Mouse (Mus musculus): ENCODE measurements at regions not wholly inside any gene's neighbourhood (a gene's known extent, or its start where the extent isn't known, plus 50 kb on each side); places are given as distances from the start of the nearest gene placed in this dataset.
A peak's percentile ranks its signal among the peaks of the same experiment; 100 is the strongest.

- no peak for DNase-seq
- WGBS = 88% methylated on average over 2 of the region's 2 CpGs
- no peaks in the 10 kb centered on the region for H3K27me3 ChIP-seq (replicated peaks; ENCODE audit: control insufficient read depth, insufficient read depth, low read length)
- no peak for TF ChIP-seq CTCF (conservative IDR thresholded peaks at IDR 0.05; ENCODE audit: insufficient read depth, insufficient read length, low read depth, low read length)
- no peak for TF ChIP-seq POLR2A (IDR thresholded peaks at IDR 0.05; ENCODE audit: low read depth, low read length)
- H3K4me1 ChIP-seq (ENCODE audit: control insufficient read depth, insufficient read depth, low read length) = no peaks in the 10 kb centered on the region
- H3K4me3 ChIP-seq (ENCODE audit: insufficient read depth, low read depth, low read length) = no peak overlapping the region
- no peak overlapping the region for H3K27ac ChIP-seq (ENCODE audit: insufficient read depth, low read depth, low read length)
- no peaks in the 10 kb centered on the region for H3K36me3 ChIP-seq (ENCODE audit: control insufficient read depth, insufficient read depth, low read length)
Measured at GRCm38 (mm10) chr8:35877581-35877980, 112.0 kb downstream of the Gm19410 start.

- TF ChIP-seq POLR2A (IDR thresholded peaks at IDR 0.05; ENCODE audit: low read depth, low read length) = no peak
- TF ChIP-seq CTCF (conservative IDR thresholded peaks at IDR 0.05; ENCODE audit: insufficient read depth, insufficient read length, low read depth, low read length) = no peak
- WGBS = 44% methylated on average over 5 of the region's 5 CpGs
- no peak overlapping the region for H3K27ac ChIP-seq (ENCODE audit: insufficient read depth, low read depth, low read length)
- no peaks in the 10 kb centered on the region for H3K4me1 ChIP-seq (ENCODE audit: control insufficient read depth, insufficient read depth, low read length)
- DNase-seq = peak; percentile 41
- H3K27me3 ChIP-seq (replicated peaks; ENCODE audit: control insufficient read depth, insufficient read depth, low read length) = no peaks in the 10 kb centered on the region
- no peaks in the 10 kb centered on the region for H3K36me3 ChIP-seq (ENCODE audit: control insufficient read depth, insufficient read depth, low read length)
- H3K4me3 ChIP-seq (ENCODE audit: insufficient read depth, low read depth, low read length) = no peak overlapping the region
Measured at GRCm38 (mm10) chr8:35881810-35882209, 116.2 kb downstream of the Gm19410 start.

GRCm38 (mm10) chr8:35882638-35883455, 117.3 kb downstream of the Gm19410 start:
- Histone ChIP-seq H3K4me3 (ENCODE audit: insufficient read depth, low read depth, low read length) (no peak overlapping the region), H3K27me3 (replicated peaks; ENCODE audit: control insufficient read depth, insufficient read depth, low read length) (no peaks in the 10 kb centered on the region), H3K36me3 (ENCODE audit: control insufficient read depth, insufficient read depth, low read length) (no peaks in the 10 kb centered on the region), H3K27ac (ENCODE audit: insufficient read depth, low read depth, low read length) (no peak overlapping the region), H3K4me1 (ENCODE audit: control insufficient read depth, insufficient read depth, low read length) (no peaks in the 10 kb centered on the region)
- 26% methylated on average over 12 of the region's 12 CpGs for WGBS
- no peak for TF ChIP-seq CTCF (conservative IDR thresholded peaks at IDR 0.05; ENCODE audit: insufficient read depth, insufficient read length, low read depth, low read length)
- no peak for TF ChIP-seq POLR2A (IDR thresholded peaks at IDR 0.05; ENCODE audit: low read depth, low read length)
- peak; percentile 82 for DNase-seq

- 63% methylated on average over 1 of the region's 1 CpGs for WGBS
- no peak for DNase-seq
- H3K36me3 ChIP-seq (ENCODE audit: control insufficient read depth, insufficient read depth, low read length) = no peaks in the 10 kb centered on the region
- no peak overlapping the region for H3K27ac ChIP-seq (ENCODE audit: insufficient read depth, low read depth, low read length)
- TF ChIP-seq CTCF (conservative IDR thresholded peaks at IDR 0.05; ENCODE audit: insufficient read depth, insufficient read length, low read depth, low read length) = no peak
- TF ChIP-seq POLR2A (IDR thresholded peaks at IDR 0.05; ENCODE audit: low read depth, low read length) = no peak
- no peak overlapping the region for H3K4me3 ChIP-seq (ENCODE audit: insufficient read depth, low read depth, low read length)
- H3K4me1 ChIP-seq (ENCODE audit: control insufficient read depth, insufficient read depth, low read length) = no peaks in the 10 kb centered on the region
- no peaks in the 10 kb centered on the region for H3K27me3 ChIP-seq (replicated peaks; ENCODE audit: control insufficient read depth, insufficient read depth, low read length)
Measured at GRCm38 (mm10) chr8:35883456-35883780, 117.8 kb downstream of the Gm19410 start.

GRCm38 (mm10) chr8:35884545-35884944, 119.0 kb downstream of the Gm19410 start:
- no peaks in the 10 kb centered on the region for H3K36me3 ChIP-seq (ENCODE audit: control insufficient read depth, insufficient read depth, low read length)
- H3K27me3 ChIP-seq (replicated peaks; ENCODE audit: control insufficient read depth, insufficient read depth, low read length) = no peaks in the 10 kb centered on the region
- no peak for TF ChIP-seq CTCF (conservative IDR thresholded peaks at IDR 0.05; ENCODE audit: insufficient read depth, insufficient read length, low read depth, low read length)
- TF ChIP-seq POLR2A (IDR thresholded peaks at IDR 0.05; ENCODE audit: low read depth, low read length) = no peak
- 81% methylated on average over 6 of the region's 6 CpGs for WGBS
- no peaks in the 10 kb centered on the region for H3K4me1 ChIP-seq (ENCODE audit: control insufficient read depth, insufficient read depth, low read length)
- DNase-seq = no peak
- no peak overlapping the region for H3K27ac ChIP-seq (ENCODE audit: insufficient read depth, low read depth, low read length)
- no peak overlapping the region for H3K4me3 ChIP-seq (ENCODE audit: insufficient read depth, low read depth, low read length)

- Histone ChIP-seq H3K4me3 (ENCODE audit: insufficient read depth, low read depth, low read length) (no peak overlapping the region), H3K27ac (ENCODE audit: insufficient read depth, low read depth, low read length) (no peak overlapping the region), H3K4me1 (ENCODE audit: control insufficient read depth, insufficient read depth, low read length) (no peaks in the 10 kb centered on the region), H3K36me3 (ENCODE audit: control insufficient read depth, insufficient read depth, low read length) (no peaks in the 10 kb centered on the region), H3K27me3 (replicated peaks; ENCODE audit: control insufficient read depth, insufficient read depth, low read length) (no peaks in the 10 kb centered on the region)
- 57% methylated on average over 4 of the region's 4 CpGs for whole genome bisulfite sequencing
- no peak for TF ChIP-seq CTCF (conservative IDR thresholded peaks at IDR 0.05; ENCODE audit: insufficient read depth, insufficient read length, low read depth, low read length)
- no peak for DNase-seq
Measured at GRCm38 (mm10) chr8:35890083-35890482, 124.5 kb downstream of the Gm19410 start.

- H3K4me3 ChIP-seq (ENCODE audit: insufficient read depth, low read depth, low read length) = no peak overlapping the region
- H3K27me3 ChIP-seq (replicated peaks; ENCODE audit: control insufficient read depth, insufficient read depth, low read length) = no peaks in the 10 kb centered on the region
- WGBS = 71% methylated on average over 6 of the region's 6 CpGs
- TF ChIP-seq POLR2A (IDR thresholded peaks at IDR 0.05; ENCODE audit: low read depth, low read length) = no peak
- TF ChIP-seq CTCF (conservative IDR thresholded peaks at IDR 0.05; ENCODE audit: insufficient read depth, insufficient read length, low read depth, low read length) = no peak
- H3K4me1 ChIP-seq (ENCODE audit: control insufficient read depth, insufficient read depth, low read length) = no peaks in the 10 kb centered on the region
- DNase-seq = peak; percentile 40
- H3K27ac ChIP-seq (ENCODE audit: insufficient read depth, low read depth, low read length) = no peak overlapping the region
- H3K36me3 ChIP-seq (ENCODE audit: control insufficient read depth, insufficient read depth, low read length) = no peaks in the 10 kb centered on the region
Measured at GRCm38 (mm10) chr8:35891769-35892168, 126.2 kb downstream of the Gm19410 start.
